Mouse (Mus musculus) liver, embryonic 14.5 days (tissue): ENCODE measurements at regions not wholly inside any gene's neighbourhood (a gene's known extent, or its start where the extent isn't known, plus 50 kb on each side); places are given as distances from the start of the nearest gene placed in this dataset.

Source experiments
- ATAC-seq: fragments of 200-750 bp; cut with Nextera tagmentation; 2 replicates; pipeline ENCODE4 v1.8.0; 2017; ENCODE audit warnings: moderate number of reproducible peaks, mild to moderate bottlenecking, moderate library complexity; ENCODE audit not compliant: insufficient read depth
- DNase-seq, 3 experiments: peaks; one replicate each; pipeline ENCODE4 v3.0.0-alpha.2; 2012 to 2013; ENCODE audit warnings: low read depth in 3 of 3, low spot score in 3 of 3
- H3K27ac ChIP-seq: fragments of 300-500 bp; sonication (generic); 2 replicates; pipeline ENCODE4 v1.5.1; 2014; ENCODE audit warnings: moderate library complexity, mild to moderate bottlenecking, control low read depth, inconsistent platforms
- H3K27me3 ChIP-seq: fragments of 300-500 bp; sonication (generic); 2 replicates; pipeline ENCODE4 v1.6.1; 2014; ENCODE audit warnings: mild to moderate bottlenecking, low read length, moderate library complexity; ENCODE audit not compliant: control insufficient read depth, insufficient read depth
- H3K36me3 ChIP-seq: fragments of 300-500 bp; sonication (generic); replicated peaks from 2 replicates; pipeline ENCODE4 v1.6.1; 2014; ENCODE audit warnings: low read depth; ENCODE audit not compliant: control insufficient read depth, insufficient read depth
- H3K4me1 ChIP-seq, 2 experiments: fragments of 200-500 bp in 1 of 2; fragments of 300-500 bp in 1 of 2; sonication (generic) in 1 of 2; replicated peaks; 2 replicates each; pipeline ENCODE4 v1.6.1; 2012 to 2014; ENCODE audit warnings: antibody characterized with exemption in 1 of 2, inconsistent platforms in 1 of 2, low read length in 1 of 2; ENCODE audit not compliant: control insufficient read depth in 2 of 2, insufficient read depth in 2 of 2
- H3K4me2 ChIP-seq: fragments of 300-500 bp; sonication (generic); 2 replicates; pipeline ENCODE4 v1.6.1; 2014; ENCODE audit warnings: low read depth, mild to moderate bottlenecking, control low read depth, moderate library complexity
- H3K4me3 ChIP-seq, 2 experiments: fragments of 200-500 bp in 1 of 2; fragments of 300-500 bp in 1 of 2; sonication (generic) in 1 of 2; 2 replicates each; pipeline ENCODE4 v1.5.1; 2012 to 2014; ENCODE audit warnings: low read depth in 2 of 2, low read length in 2 of 2, mild to moderate bottlenecking in 2 of 2, control low read depth in 1 of 2, inconsistent platforms in 1 of 2, moderate library complexity in 1 of 2; ENCODE audit not compliant: insufficient read depth in 1 of 2
- H3K9ac ChIP-seq: fragments of 300-500 bp; sonication (generic); replicated peaks from 2 replicates; pipeline ENCODE4 v1.6.1; 2014; ENCODE audit warnings: mild to moderate bottlenecking, control low read depth, moderate library complexity
- H3K9me3 ChIP-seq: fragments of 300-500 bp; sonication (generic); 2 replicates; pipeline ENCODE4 v1.6.1; 2016; ENCODE audit warnings: low read length, mixed read lengths; ENCODE audit not compliant: control insufficient read depth
- CTCF ChIP-seq: IDR thresholded peaks from 2 replicates; pipeline ENCODE4 v1.5.1; 2016; ENCODE audit warnings: antibody characterized with exemption, low read depth, control low read depth
- EP300 ChIP-seq: IDR thresholded peaks from 2 replicates; pipeline ENCODE4 v1.6.1; 2016; ENCODE audit warnings: antibody characterized with exemption, low read depth
- WGBS: fragments of 180-500 bp; shearing (Covaris S2); extraction: QIAGEN DNeasy Blood & Tissue Kit; methylation state at CpG from one replicate; pipeline ENCODE4 v1.1.7; 2014; ENCODE audit not compliant: insufficient replicate concordance; 5-methylcytosine and 5-hydroxymethylcytosine counted together

DNA sequence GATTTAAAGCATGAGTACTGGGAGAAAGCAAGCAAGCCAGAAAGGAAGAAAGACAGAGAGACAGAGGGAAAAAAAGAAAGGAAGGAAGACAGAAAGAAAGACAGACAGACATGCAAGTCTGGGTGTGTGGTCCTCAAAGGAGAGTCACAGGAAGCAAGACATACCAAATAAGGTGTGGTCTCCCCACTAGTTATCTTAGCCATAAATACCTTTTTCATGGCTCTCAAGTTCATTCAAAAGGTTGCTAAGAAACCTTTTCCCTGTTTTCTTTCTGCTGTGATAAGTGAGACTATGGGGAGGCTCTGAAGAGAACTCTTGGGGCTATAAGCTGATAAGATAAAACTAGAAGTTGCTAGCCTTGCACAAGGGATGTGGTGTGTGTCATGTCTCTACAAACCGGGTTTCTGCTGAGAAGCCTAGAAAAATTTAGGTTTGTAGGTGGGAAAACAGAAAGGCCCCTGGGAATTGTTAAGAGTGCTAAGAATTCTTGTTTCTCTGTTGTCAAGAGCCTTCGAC is 126.5 kb upstream of the Akirin2 start:
- DNase-seq (no peak), ATAC-seq (no peak)
- Histone ChIP-seq H3K27ac (no peak overlapping the region), H3K9me3 (no peaks in the 10 kb centered on the region), H3K9ac (no peak overlapping the region), H3K36me3 (no peaks in the 10 kb centered on the region), H3K4me1 (no peaks in the 10 kb centered on the region), H3K27me3 (no peaks in the 10 kb centered on the region), H3K4me3 (no peak overlapping the region), H3K4me2 (no peak overlapping the region)
- WGBS, result 36% methylated on average over 2 of the region's 2 CpGs
- no peak for TF ChIP-seq EP300
- no peak for TF ChIP-seq CTCF

GRCm38 (mm10) chr4:34429003-34429402 is 121.7 kb upstream of the Akirin2 start:
- 46% methylated on average over 4 of the region's 4 CpGs for WGBS
- Histone ChIP-seq H3K9ac (no peak overlapping the region), H3K27ac (no peak overlapping the region), H3K4me1 (no peaks in the 10 kb centered on the region), H3K9me3 (no peaks in the 10 kb centered on the region), H3K36me3 (no peaks in the 10 kb centered on the region), H3K27me3 (no peaks in the 10 kb centered on the region), H3K4me2 (no peak overlapping the region), H3K4me3 (no peak overlapping the region)
- DNase-seq, result no peak
- no peak for ATAC-seq
- no peak for TF ChIP-seq CTCF
- no peak for TF ChIP-seq EP300

DNA sequence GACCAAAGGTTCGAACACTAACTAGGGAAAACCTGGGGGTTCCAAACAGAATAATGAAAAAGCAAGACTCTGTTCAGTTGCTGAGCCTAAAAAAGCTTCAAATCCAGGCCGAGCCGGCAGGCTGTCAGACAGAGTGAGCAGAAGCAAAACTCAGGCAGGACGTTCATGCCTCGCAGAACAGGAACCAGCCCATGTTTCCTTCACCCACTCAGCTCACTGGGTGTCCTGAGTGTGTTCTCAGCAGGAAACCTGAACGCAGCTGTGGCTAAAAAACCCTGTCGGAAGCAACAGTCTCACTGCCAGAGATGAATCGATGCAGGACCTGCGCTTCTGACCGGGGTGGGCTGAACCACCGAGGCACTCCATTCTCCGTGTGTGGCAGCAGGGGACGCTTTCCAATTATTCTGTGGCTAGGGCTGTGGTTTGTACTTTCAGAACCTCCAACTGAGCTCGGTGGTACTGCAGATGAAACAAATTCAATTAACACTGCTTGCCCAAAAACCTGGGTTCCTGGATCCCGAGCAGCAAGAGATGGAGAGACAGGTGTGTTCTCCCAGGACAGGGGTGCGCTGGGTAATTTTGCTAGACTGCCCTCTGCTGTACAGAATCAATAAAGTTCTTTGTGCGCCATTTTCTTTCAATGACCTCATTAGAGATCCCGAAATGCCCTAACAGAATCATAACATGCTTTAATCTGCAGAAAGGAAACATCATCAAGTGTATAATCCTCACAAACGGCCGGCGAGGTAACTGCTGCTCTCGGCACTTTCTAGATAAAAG is 121.1 kb upstream of the Akirin2 start:
- no peak for TF ChIP-seq CTCF
- TF ChIP-seq EP300, result no peak
- DNase-seq, result no peak
- no peak overlapping the region for H3K9ac ChIP-seq
- H3K27ac ChIP-seq, result no peak overlapping the region
- WGBS, result 58% methylated on average over 22 of the region's 22 CpGs
- H3K4me2 ChIP-seq, result no peak overlapping the region
- H3K4me3 ChIP-seq, result no peak overlapping the region
- no peaks in the 10 kb centered on the region for H3K9me3 ChIP-seq
- no peaks in the 10 kb centered on the region for H3K36me3 ChIP-seq
- no peak for ATAC-seq
- no peaks in the 10 kb centered on the region for H3K4me1 ChIP-seq
- H3K27me3 ChIP-seq, result no peaks in the 10 kb centered on the region

GRCm38 (mm10) chr4:34437316-34437715 is 113.4 kb upstream of the Akirin2 start:
- ATAC-seq, result no peak
- H3K27ac ChIP-seq, result no peak overlapping the region
- H3K27me3 ChIP-seq, result no peaks in the 10 kb centered on the region
- H3K4me1 ChIP-seq, result no peaks in the 10 kb centered on the region
- no peaks in the 10 kb centered on the region for H3K9me3 ChIP-seq
- no peak overlapping the region for H3K4me3 ChIP-seq
- no peak overlapping the region for H3K4me2 ChIP-seq
- DNase-seq, result no peak
- no peak overlapping the region for H3K9ac ChIP-seq
- H3K36me3 ChIP-seq, result no peaks in the 10 kb centered on the region
- WGBS, result 52% methylated on average over 3 of the region's 3 CpGs
- TF ChIP-seq EP300 (no peak), CTCF (no peak)

- no peak overlapping the region for H3K4me3 ChIP-seq
- no peak overlapping the region for H3K4me2 ChIP-seq
- H3K27ac ChIP-seq, result no peak overlapping the region
- WGBS, result 45% methylated on average over 7 of the region's 7 CpGs
- no peaks in the 10 kb centered on the region for H3K4me1 ChIP-seq
- H3K27me3 ChIP-seq, result no peaks in the 10 kb centered on the region
- no peak for TF ChIP-seq CTCF
- no peak for TF ChIP-seq EP300
- H3K9ac ChIP-seq, result no peak overlapping the region
- ATAC-seq, result no peak
- no peak for DNase-seq
- H3K36me3 ChIP-seq, result no peaks in the 10 kb centered on the region
- H3K9me3 ChIP-seq, result no peaks in the 10 kb centered on the region
Measured at GRCm38 (mm10) chr4:34449582-34449981, 101.2 kb upstream of the Akirin2 start.
